Mouse (Mus musculus) stomach, embryonic 16.5 days (tissue): ENCODE results near the gene Slc16a10. TPM values are rescaled to one million over a fixed set of nuclear protein-coding genes. Genes with fewer than 3 reads are reported as not detected.

Experiments used
- ATAC-seq: fragments of 200-750 bp; cut with Nextera tagmentation; 2 replicates; pipeline ENCODE4 v1.8.0; 2017; ENCODE audit warnings: moderate number of reproducible peaks, moderate TSS enrichment; ENCODE audit not compliant: insufficient read depth, low FRiP score
- H3K27ac ChIP-seq: fragments of 300-500 bp; sonication (generic); 2 replicates; pipeline ENCODE4 v1.5.1; 2014; ENCODE audit warnings: low read length
- H3K27me3 ChIP-seq: fragments of 300-500 bp; sonication (generic); 2 replicates; pipeline ENCODE4 v1.6.1; 2014; ENCODE audit warnings: low read length, control low read depth, mixed read lengths; ENCODE audit not compliant: control insufficient read depth, insufficient read depth
- H3K36me3 ChIP-seq: fragments of 300-500 bp; sonication (generic); 2 replicates; pipeline ENCODE4 v1.6.1; 2014; ENCODE audit warnings: low read length; ENCODE audit not compliant: control insufficient read depth, insufficient read depth
- H3K4me1 ChIP-seq: fragments of 300-500 bp; sonication (generic); 2 replicates; pipeline ENCODE4 v1.6.1; 2014; ENCODE audit warnings: low read length, control low read depth, mixed read lengths; ENCODE audit not compliant: control insufficient read depth, insufficient read depth
- H3K4me2 ChIP-seq: fragments of 300-500 bp; sonication (generic); 2 replicates; pipeline ENCODE4 v1.6.1; 2014; ENCODE audit warnings: low read depth, low read length, mixed read lengths
- H3K4me3 ChIP-seq: fragments of 300-500 bp; sonication (generic); replicated peaks from 2 replicates; pipeline ENCODE4 v1.5.1; 2014; ENCODE audit warnings: mild to moderate bottlenecking, low read length
- H3K9ac ChIP-seq: fragments of 300-500 bp; sonication (generic); 2 replicates; pipeline ENCODE4 v1.6.1; 2014; ENCODE audit warnings: low read length
- H3K9me3 ChIP-seq: fragments of 300-500 bp; sonication (generic); replicated peaks from 2 replicates; pipeline ENCODE4 v1.6.1; 2016; ENCODE audit warnings: low read length, control low read depth; ENCODE audit not compliant: control insufficient read depth
- WGBS: fragments of 180-500 bp; shearing (Covaris S2); extraction: QIAGEN DNeasy Blood & Tissue Kit; methylation state at CpG from one replicate; pipeline ENCODE4 v1.1.7; 2014; 5-methylcytosine and 5-hydroxymethylcytosine counted together
- polyA plus RNA-seq: library from polyadenylated mRNA; unstranded; fragments of >200 nt; fragmentation: Nextera tagmentation; extraction: Ambion mirVana; gene quantifications from 2 replicates; pipeline ENCODE4 v1.2.1, GENCODE M21; 2015

Slc16a10 gene
- polyA plus RNA-seq, 1 experiment from 2014 or later: 12.2 TPM

DNA sequence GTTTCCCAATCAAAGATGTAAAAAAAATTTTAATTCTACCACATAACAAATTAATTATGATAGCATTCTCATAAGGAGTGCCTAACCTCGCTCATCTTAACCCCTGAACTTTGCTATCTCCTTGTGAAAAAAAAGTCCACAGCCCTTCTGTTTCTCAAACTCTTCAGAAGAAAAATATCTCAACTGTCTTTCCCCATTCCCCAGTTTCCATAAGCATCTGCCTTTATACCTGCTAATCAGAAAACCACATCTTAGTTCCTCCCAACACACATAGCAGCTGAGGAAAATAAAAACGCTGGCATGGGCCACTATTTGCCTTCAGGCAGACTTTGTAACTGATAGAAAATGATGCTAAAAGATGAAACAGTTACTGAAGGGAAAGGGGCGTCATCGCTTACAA, 17.5 kb downstream of the Slc16a10 start:
- no peak for ATAC-seq
- H3K9ac ChIP-seq: no peak overlapping the region
- H3K36me3 ChIP-seq: no peaks in the 10 kb centered on the region
- 71% methylated on average over 4 of the region's 4 CpGs for WGBS
- H3K4me3 ChIP-seq: no peak overlapping the region
- H3K4me2 ChIP-seq: no peak overlapping the region
- no peaks in the 10 kb centered on the region for H3K4me1 ChIP-seq
- no peaks in the 10 kb centered on the region for H3K27me3 ChIP-seq
- no peak overlapping the region for H3K27ac ChIP-seq
- no peaks in the 10 kb centered on the region for H3K9me3 ChIP-seq

DNA sequence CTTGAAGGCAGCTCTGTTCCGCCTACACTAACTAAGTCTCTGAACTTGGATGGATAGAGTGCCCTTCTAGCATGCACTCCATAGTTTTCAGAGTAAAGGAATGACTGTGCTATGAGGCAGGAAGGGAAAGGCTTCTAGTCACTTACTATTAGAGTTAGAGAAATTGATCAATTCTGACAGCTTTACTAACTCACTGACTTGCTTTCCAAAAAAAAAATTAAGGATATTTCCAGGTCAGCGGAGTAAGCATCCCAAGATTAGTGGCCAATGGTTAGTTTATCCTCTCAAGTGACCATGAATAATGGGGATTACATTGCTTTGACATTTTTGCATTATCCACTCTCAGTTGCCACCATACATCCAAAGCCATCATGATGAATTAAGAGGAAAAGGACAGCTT, 18.0 kb downstream of the Slc16a10 start:
- Histone ChIP-seq H3K9me3 (no peaks in the 10 kb centered on the region), H3K27me3 (no peaks in the 10 kb centered on the region), H3K36me3 (no peaks in the 10 kb centered on the region), H3K27ac (no peak overlapping the region), H3K4me2 (no peak overlapping the region), H3K4me3 (no peak overlapping the region), H3K9ac (no peak overlapping the region), H3K4me1 (no peaks in the 10 kb centered on the region)
- ATAC-seq: no peak
- WGBS: 71% methylated on average over 2 of the region's 2 CpGs

GRCm38 (mm10) chr10:40119466-40119865, 22.6 kb downstream of the Slc16a10 start:
- 68% methylated on average over 3 of the region's 3 CpGs for WGBS
- no peak overlapping the region for H3K9ac ChIP-seq
- H3K9me3 ChIP-seq: no peaks in the 10 kb centered on the region
- H3K27ac ChIP-seq: no peak overlapping the region
- no peak overlapping the region for H3K4me3 ChIP-seq
- no peak overlapping the region for H3K4me2 ChIP-seq
- no peak for ATAC-seq
- no peaks in the 10 kb centered on the region for H3K4me1 ChIP-seq
- no peaks in the 10 kb centered on the region for H3K36me3 ChIP-seq
- H3K27me3 ChIP-seq: no peaks in the 10 kb centered on the region

GRCm38 (mm10) chr10:40118743-40119387, 23.2 kb downstream of the Slc16a10 start:
- no peaks in the 10 kb centered on the region for H3K9me3 ChIP-seq
- no peaks in the 10 kb centered on the region for H3K27me3 ChIP-seq
- no peaks in the 10 kb centered on the region for H3K4me1 ChIP-seq
- H3K27ac ChIP-seq: no peak overlapping the region
- H3K9ac ChIP-seq: no peak overlapping the region
- no peak overlapping the region for H3K4me2 ChIP-seq
- 84% methylated on average over 5 of the region's 5 CpGs for WGBS
- no peak for ATAC-seq
- H3K36me3 ChIP-seq: no peaks in the 10 kb centered on the region
- H3K4me3 ChIP-seq: no peak overlapping the region

GRCm38 (mm10) chr10:40113517-40114085, 28.5 kb downstream of the Slc16a10 start:
- ATAC-seq: no peak
- Histone ChIP-seq H3K27me3 (no peaks in the 10 kb centered on the region), H3K4me1 (no peaks in the 10 kb centered on the region), H3K9me3 (no peaks in the 10 kb centered on the region), H3K4me2 (no peak overlapping the region), H3K9ac (no peak overlapping the region), H3K36me3 (no peaks in the 10 kb centered on the region), H3K27ac (no peak overlapping the region), H3K4me3 (no peak overlapping the region)
- 79% methylated on average over 7 of the region's 7 CpGs for WGBS

DNA sequence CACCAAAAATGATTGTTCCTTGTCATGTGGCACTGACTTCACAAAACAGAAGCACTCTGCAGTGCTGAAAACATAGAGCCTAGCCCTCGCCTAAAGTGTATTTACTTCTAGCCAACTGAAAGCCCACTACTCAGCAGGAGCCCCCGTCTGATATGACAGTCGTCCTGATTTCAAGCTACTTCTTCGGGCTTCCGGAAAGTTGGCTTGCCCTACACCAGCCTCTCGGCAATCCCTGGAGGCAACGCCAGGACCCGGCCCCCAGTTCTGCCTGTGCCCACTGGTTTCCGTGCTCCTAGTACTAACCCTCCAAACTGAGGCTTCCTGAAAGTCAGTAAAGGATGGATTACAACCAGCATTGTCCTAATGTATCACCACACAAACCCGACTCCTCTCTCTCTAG, 29.8 kb downstream of the Slc16a10 start:
- Histone ChIP-seq H3K9ac (no peak overlapping the region), H3K4me2 (no peak overlapping the region), H3K36me3 (no peaks in the 10 kb centered on the region), H3K27ac (no peak overlapping the region), H3K27me3 (no peaks in the 10 kb centered on the region), H3K4me1 (peaks cover 3% of the 10 kb centered on the region; the same call in 1 of the 2 replicates), H3K4me3 (no peak overlapping the region), H3K9me3 (no peaks in the 10 kb centered on the region)
- 85% methylated on average over 10 of the region's 10 CpGs for WGBS
- ATAC-seq: no peak

DNA sequence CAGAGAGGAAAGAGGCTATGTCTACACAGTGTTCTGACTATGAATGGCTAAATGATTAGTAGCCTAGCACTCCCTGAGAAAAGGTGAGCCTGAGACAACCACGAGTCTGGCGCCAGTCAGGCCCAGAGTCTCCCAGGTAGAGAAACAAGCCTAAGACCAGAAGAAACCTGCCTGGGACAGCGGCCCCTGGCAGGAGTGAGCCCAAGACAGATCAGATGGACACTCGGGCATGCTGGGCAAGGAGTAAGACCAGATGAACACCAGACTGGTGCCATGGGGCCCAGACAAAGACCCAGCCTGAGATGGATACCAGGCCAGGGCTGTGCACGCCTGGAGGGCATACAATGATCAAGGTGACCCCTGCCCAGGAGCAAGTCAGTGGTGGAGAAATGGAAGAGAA, 32.5 kb downstream of the Slc16a10 start:
- H3K4me2 ChIP-seq: no peak overlapping the region
- H3K27me3 ChIP-seq: no peaks in the 10 kb centered on the region
- H3K4me1 ChIP-seq: peaks cover 3% of the 10 kb centered on the region; the same call in 1 of the 2 replicates
- no peak overlapping the region for H3K9ac ChIP-seq
- WGBS: 92% methylated on average over 5 of the region's 5 CpGs
- no peak overlapping the region for H3K4me3 ChIP-seq
- H3K27ac ChIP-seq: no peak overlapping the region
- ATAC-seq: no peak
- H3K9me3 ChIP-seq: no peaks in the 10 kb centered on the region
- H3K36me3 ChIP-seq: no peaks in the 10 kb centered on the region

DNA sequence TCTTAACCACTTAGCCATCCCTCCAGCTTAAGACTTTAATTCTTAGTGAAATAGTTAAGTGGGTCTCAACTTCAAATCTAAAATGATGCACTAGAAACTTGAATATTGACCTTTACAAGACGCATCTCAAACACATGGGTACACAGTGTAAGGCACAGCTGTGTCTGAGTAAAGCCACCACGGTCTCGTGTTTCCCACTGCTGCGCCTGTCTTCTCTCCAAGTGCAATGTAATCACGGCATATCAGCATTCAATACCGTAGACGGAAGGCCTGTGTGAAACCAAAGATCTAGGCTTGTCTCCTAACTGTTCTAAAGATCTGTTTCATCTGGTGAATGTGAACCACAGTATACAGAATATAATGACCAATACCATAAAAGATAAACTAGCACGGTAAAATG, 33.1 kb downstream of the Slc16a10 start:
- H3K27me3 ChIP-seq: no peaks in the 10 kb centered on the region
- WGBS: 69% methylated on average over 8 of the region's 8 CpGs
- H3K36me3 ChIP-seq: no peaks in the 10 kb centered on the region

GRCm38 (mm10) chr10:40107995-40108394, 34.1 kb downstream of the Slc16a10 start:
- no peaks in the 10 kb centered on the region for H3K36me3 ChIP-seq
- no peak overlapping the region for H3K9ac ChIP-seq
- no peaks in the 10 kb centered on the region for H3K9me3 ChIP-seq
- no peak overlapping the region for H3K4me2 ChIP-seq
- no peaks in the 10 kb centered on the region for H3K27me3 ChIP-seq
- no peak for ATAC-seq
- H3K27ac ChIP-seq: no peak overlapping the region
- H3K4me1 ChIP-seq: peaks cover 5% of the 10 kb centered on the region
- no peak overlapping the region for H3K4me3 ChIP-seq
- 78% methylated on average over 1 of the region's 1 CpGs for WGBS

More for the DNA sequence above, 33.1 kb downstream of the Slc16a10 start:
- H3K4me3 ChIP-seq: no peak overlapping the region
- peaks cover 3% of the 10 kb centered on the region; the same call in 1 of the 2 replicates for H3K4me1 ChIP-seq
- H3K4me2 ChIP-seq: no peak overlapping the region
- no peak overlapping the region for H3K27ac ChIP-seq
- ATAC-seq: no peak
- no peaks in the 10 kb centered on the region for H3K9me3 ChIP-seq
- H3K9ac ChIP-seq: no peak overlapping the region
